Mouse (Mus musculus): Measurements from ENCODE around the gene Ncapd2.
A peak's percentile ranks its signal among the peaks of the same experiment; 100 is the strongest.
"Not testable (repeated sequence)": the region's sequence is repeated elsewhere in the genome, so short reads cannot be mapped to it uniquely, and the experiment has no call there.

Ncapd2 gene

DNA sequence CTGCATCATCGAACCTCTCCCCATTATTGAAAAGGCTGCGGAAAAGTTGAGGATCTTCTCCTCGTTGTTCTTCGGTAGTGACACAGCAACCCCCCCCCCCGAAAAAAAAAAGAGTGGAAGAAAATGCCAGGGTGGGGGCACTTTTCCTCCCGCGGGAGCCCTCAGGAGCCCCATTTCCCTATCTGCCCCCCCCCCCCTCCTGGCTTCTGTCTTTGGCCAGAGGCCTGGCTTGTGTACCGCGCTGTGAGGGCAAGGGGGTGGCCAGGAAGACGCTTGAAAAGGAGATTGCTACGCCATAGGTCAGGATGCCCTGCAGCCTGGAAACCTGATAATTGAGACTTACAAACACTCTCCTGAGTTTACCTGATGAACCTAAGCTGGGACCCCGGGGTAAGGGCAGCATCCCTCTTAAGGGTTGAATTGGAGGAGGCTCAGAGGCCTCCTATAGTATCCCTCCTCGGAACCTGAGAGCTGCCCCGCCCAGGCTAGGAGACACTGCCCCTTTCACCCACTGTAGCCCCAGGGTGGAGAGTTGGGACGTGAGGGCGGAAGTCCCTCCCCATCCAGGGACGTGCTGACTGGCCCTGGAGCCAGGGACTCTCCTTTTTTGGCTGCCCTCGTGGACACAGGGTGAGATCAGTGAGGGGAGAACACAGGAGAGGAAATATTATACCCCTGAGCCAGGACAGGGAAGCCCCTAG lies 25.3 kb downstream of the Ncapd2 start, which contains the start of gene Gapdh:
Gene Gapdh (minus strand): TSS at position 417 of the 701 bp plus-strand sequence.
- no peak for DNase-seq (ENCODE audit: extremely low read depth, low read depth, low spot score)

DNA sequence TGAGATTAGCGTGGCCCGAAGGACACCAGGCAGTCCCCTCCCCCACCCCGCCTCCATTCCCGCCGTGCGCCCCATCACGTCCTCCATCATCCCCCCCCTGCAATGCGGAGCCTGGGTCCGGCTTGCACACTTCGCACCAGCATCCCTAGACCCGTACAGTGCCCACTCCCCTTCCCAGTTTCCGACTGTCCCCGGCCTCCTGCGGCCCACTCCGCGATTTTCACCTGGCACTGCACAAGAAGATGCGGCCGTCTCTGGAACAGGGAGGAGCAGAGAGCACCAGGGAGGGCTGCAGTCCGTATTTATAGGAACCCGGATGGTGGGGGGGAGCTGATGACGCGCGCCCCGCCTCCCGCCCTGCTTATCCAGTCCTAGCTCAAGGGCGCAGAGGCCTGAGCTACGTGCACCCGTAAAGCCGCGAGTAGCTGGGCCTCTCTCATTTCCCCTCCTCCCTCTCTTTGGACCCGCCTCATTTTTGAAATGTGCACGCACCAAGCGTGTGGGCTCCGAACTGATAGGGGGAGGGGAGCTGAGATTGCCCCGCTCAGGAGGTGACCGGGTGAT lies 26.1 kb downstream of the Ncapd2 start:
- peak; percentile 56 for DNase-seq (ENCODE audit: extremely low read depth, low read depth, low spot score)

DNA sequence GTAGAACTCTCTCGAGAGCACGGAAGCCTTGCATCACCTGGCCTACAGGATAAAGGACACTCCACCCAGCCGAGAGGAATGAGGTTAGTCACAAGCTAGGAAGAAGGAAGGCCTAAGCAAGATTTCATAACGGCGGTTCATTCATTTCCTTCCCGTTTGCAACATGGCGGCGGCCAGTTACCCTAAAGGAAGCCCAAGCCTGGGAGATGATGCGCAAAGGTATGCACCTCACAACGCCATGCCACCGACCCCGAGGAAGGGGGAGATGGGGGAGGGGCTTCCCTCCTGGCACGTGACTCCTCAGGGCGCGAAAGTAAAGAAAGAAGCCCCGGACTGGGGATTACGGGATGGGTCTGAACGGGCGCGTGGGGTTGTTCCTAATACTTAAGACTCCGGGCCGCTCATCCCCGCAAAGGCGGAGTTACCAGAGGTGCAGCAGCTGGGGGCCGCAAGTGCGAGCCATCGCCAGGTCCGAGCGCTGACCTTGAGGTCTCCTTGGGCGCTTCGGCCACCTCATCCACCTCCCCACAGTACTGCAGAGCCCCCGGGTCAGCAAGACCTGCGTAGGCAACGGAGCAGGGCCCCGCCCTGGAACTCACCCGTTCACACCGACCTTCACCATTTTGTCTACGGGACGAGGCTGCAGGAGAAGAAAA lies 26.7 kb downstream of the Ncapd2 start:
- no peak for DNase-seq (ENCODE audit: extremely low read depth, low read depth, low spot score)

DNA sequence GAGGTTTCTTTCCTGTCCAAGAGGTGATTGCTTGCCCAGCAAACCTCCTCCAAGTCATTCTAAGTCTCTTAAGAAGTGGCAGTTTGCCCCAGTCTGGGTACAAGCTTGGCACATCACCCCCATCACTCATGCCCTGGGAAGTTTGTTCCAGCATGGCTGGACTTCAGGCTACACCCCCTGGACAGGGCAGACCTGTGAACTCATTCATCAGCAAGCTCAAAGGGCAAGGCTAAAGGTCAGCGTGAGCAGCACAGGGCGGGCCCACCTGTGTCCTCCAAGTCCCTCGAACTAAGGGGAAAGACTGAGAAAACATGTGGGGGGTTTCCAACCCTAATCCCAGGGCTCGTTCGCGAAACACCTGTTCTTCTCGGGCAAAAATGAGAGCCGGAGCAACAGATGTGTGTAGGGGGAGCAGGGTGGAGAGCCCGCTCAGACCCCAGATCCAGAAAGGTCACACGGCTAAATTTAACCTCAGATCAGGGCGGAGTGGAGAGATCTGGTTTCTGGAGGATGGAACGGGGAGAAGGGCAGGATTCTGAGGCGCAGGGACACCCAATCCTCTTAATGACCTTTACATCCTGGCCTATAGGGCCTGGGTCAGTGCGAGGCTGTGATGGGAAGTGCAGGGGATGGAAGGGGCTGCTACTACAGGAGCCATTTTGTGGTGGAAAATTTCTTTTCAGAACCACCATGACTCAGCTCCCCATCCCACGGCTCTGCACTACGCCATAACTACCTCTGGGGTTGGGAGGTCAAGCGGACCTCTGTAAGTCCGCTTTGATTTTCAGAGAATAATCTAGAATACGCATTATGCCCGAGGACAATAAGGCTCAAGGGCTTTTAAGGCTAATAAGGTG lies 27.5 kb downstream of the Ncapd2 start:
- DNase-seq (ENCODE audit: extremely low read depth, low read depth, low spot score): no peak

DNA sequence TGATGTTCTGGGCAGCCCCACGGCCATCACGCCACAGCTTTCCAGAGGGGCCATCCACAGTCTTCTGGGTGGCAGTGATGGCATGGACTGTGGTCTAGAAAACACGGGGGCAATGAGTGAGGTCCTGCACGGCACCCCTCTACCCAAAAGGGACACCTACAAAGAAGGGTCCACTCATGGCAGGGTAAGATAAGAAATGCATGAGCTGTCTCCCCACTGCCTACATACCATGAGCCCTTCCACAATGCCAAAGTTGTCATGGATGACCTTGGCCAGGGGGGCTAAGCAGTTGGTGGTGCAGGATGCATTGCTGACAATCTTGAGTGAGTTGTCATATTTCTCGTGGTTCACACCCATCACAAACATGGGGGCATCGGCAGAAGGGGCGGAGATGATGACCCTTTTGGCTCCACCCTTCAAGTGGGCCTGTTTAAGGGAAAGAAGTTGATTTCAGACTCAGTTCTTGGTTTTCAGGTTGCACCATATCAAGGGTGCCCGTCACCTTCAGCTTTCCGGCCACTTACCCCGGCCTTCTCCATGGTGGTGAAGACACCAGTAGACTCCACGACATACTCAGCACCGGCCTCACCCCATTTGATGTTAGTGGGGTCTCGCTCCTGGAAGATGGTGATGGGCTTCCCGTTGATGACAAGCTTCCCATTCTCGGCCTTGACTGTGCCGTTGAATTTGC lies 28.7 kb downstream of the Ncapd2 start:
- not testable (repeated sequence) for DNase-seq (ENCODE audit: extremely low read depth, low read depth, low spot score)

DNA sequence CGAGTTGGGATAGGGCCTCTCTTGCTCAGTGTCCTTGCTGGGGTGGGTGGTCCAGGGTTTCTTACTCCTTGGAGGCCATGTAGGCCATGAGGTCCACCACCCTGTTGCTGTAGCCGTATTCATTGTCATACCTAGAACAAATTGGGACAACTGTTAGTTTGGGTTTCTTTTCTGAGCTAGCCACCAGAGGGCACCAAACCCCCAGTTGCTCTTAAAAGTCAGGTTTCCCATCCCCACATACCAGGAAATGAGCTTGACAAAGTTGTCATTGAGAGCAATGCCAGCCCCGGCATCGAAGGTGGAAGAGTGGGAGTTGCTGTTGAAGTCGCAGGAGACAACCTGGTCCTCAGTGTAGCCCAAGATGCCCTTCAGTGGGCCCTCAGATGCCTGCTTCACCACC lies 29.5 kb downstream of the Ncapd2 start:
- not testable (repeated sequence) for DNase-seq (ENCODE audit: extremely low read depth, low read depth, low spot score)

DNA sequence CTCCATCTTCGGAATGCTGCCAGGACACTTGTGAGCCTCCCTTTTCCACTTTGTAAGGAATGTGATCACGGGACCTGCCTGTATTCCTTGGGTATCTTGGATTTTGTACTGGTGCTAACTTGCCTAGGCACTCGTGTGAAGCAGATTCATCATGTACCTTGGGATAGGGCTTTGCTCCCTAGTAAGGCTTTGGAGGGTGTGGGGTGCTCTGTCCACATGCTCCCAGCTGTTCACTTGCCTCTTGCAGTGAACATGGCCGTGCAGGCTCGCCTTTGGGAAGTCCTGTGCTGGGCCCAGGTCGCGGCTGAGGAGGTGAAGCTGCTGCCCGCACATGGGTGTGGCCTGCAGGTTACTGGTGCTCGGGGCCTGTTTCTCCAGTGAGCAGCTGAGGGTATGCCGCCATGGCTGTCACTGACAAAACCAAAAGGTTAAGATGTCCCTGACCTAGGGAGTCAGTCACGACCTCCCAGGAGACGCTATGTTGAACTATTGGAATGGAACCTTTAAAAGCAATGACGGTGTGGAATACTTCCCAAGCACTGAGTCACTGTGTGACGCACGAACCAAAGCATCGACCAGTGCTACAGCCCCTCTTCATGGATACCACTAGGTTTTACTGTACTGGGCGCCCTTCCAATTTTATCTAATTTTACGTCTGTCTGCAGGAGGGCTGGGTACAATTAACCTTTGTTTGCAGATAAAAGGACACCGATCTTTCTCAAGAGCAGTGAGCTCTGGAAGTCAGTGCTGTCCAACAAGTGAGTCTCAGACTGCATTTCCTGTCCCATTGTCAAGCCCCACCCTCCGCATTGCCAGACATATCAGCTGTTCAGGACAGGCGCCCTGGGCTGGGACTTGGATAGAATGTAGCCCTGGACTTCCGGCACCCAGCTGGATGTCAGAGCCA lies 30.4 kb downstream of the Ncapd2 start:
- no peak for DNase-seq (ENCODE audit: extremely low read depth, low read depth, low spot score)

DNA sequence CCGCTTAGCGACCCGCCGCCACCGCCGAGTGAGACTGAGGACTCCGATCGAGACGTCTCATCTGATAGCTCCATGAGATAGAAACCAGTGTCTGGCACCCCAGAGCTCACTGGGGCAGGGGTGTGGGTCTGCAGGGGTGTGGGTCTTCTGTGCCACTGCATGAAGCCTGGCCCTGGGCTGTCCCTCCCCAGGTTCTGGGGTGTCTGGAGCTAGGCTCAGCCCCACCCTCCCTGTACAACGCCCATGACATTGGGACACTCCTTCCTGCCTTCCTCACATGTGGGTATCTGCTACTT lies 31.0 kb downstream of the Ncapd2 start:
- no peak for DNase-seq (ENCODE audit: extremely low read depth, low read depth, low spot score)

DNA sequence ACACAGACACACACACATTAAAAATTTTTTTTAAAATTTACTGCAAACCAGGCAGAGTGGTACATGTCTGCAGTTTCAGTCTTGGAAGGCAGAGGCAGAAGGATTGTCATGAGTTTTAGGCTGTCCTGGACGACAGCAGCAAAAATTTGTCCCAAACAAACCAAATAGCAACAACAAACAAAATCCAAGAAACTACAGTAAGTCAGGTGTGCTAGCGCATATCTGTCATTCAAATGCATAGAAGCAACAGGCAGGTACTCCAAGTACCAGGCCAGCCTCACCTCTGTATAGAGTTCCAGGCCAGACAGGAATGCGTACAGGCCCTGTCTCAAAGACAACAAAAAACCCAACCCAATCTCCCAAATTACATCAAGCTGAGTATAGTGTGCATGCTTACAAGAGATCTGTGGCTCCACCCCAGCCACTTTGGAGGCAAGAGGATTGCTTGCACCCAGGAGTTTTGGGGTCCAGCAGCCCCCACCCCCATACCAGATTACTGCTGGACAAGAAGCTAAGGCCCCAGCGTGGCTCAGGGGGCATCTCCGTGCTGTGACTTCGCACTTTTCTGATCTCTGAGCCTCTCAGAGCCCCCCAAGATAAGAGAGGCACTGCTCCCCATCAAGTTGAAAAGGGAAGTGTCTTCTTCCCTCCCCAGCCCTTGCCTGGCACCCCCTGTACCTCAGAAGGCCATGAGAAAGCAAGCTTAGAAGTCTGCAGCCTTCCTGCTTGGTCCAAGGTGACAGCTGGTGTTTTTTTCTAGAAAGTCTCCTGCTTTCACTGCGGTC lies 31.5 kb downstream of the Ncapd2 start:
- DNase-seq (ENCODE audit: extremely low read depth, low read depth, low spot score): no peak

DNA sequence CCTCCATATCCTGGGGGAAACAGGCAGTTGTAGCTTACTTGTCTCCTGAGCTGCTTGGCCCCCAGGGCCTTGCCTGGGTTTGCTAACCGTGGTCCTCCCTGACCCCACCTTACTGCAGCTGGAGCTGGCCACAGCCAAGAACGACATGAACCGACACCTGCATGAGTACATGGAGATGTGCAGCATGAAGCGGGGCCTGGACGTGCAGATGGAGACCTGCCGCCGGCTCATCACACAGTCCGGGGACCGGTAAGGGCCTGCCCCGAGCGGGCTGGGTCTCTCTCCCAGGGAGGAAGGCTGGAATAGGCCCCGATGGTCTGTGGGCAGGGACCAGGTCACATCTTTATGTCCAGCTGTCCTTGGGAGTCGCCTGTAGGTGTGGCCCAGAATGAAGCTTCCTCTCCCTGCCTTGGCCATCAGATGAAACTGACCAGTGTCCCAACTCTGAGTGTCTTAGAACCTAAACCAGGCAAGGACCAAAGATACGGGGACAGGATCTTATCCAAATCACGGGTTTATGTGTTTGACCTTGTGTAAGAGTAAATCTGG lies 32.5 kb downstream of the Ncapd2 start:
- DNase-seq (ENCODE audit: extremely low read depth, low read depth, low spot score): no peak

DNA sequence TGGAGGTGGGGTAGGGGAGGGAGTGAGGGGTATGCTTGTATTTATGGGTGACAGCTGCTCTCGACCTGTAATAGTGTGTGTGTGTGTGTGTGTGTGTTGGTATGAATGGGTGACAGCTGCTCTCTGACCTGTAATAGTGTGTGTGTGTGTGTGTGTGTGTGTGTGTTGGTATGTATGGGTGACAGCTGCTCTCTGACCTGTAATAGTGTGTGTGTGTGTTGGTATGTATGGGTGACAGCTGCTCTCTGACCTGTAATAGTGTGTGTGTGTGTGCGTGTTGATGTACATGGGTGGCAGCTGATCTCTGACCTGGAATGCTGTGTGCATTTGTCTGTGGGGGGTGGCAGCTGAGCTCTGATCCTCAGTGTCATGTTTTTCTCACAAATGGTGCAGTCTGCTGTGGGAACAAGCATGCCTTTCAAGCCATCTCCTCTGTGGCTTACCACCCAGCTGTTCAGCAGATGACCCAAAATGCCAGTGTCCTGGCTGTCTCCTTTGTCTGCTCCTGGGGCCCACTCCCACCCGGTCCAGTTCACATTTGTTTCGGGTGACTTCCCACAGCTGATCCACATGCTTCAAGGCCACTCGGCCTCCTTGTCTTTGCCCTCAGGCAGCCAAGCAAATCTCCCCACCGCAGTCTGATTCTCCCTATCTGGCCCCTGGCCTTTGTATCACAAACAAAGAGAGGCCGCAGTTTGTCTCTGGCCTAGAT lies 34.4 kb downstream of the Ncapd2 start:
- DNase-seq (ENCODE audit: extremely low read depth, low read depth, low spot score): no peak

DNA sequence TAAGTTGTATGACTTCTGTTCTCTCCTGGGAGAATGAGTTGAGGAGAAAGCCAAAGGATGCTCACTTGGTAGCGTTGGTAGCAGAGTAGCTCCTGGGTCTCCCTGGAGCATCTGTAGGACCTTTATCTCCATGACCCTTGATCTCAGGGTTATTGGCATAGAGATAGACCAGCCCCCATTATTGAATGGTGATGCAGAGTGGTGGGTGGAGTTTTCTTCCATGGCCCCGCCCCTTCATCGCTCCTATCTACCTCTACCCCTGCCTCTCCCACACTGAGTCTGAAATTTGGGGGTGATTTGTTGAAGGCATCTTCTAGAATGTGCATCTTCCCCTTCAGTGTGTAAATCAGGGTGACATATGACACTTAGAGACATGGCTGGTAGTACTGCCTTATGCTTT lies 35.0 kb downstream of the Ncapd2 start:
- no peak for DNase-seq (ENCODE audit: extremely low read depth, low read depth, low spot score)

DNA sequence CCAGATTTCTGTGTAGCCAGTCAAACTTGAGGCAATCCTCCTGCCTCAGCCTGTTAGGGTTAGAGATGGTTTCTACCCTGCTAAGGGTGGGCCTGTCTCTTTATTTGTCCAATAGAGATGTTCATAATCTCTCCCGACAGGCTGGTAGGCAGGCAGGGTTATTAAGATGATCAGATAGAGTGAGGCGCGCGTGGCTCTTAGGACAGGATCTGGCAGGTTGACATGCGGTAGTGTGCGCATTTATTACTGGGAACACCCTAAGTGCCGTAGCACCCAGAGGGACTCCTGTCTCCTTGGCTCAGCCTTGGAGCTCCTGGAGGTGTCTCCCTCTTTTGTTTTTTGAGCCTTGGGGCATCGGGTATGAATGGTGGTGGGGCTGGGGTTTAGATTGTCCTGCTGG lies 36.2 kb downstream of the Ncapd2 start:
- DNase-seq (ENCODE audit: extremely low read depth, low read depth, low spot score): no peak

DNA sequence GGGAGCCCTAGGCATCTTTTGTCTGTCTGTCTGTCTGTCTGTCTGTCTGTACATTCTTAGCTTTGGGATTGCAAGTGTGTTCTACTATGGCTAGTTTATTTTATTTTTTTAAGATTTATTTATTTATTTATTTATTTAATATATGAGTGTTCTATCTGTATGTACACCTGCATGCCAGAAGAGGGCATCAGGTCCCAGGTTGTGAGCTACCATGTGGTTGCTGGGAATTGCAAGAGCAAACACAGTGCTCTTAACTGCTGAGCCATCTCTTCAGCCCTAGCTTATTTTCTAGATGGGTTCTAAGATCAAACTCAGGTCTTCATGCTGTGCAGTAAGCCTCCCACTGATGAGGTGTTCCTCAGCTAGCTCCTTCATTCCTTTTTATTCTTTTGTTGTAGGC lies 37.0 kb downstream of the Ncapd2 start:
- no peak for DNase-seq (ENCODE audit: extremely low read depth, low read depth, low spot score)

DNA sequence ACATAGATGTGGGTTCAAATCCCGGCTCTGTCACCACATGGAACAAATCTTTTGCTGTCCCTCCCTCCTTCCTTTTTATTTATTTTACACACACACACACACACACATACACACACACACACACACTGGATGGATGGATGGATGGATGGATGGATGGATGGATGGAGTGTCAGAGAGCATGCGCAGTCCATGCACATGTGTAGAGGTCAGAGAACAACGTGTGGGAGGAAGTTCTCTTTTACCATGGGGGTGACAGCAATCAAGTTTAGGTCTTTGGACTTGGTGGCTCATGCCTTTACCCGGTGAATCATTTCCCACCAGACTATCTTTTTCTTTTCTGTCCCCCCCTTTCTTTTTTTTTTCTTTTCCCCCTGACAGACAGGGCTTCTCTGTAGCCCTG lies 37.8 kb downstream of the Ncapd2 start:
- no peak for DNase-seq (ENCODE audit: extremely low read depth, low read depth, low spot score)

DNA sequence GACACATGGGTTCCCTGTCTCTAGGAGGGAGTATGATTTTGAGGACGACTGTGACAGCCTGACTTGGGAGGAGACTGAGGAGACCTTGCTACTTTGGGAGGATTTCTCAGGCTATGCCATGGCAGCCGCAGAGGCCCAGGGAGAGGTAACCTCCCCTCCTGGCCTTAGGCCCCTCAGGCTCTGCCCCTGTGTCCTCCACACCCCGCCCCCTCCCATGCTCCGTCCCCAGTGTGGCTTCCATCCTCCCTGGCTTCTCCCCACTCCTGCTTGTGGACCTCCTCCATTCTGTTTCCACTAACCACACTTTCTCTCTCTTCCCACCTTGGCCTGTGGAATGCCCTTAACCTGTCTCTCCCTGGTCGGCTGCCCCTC lies 38.5 kb downstream of the Ncapd2 start:
- DNase-seq (ENCODE audit: extremely low read depth, low read depth, low spot score): no peak

DNA sequence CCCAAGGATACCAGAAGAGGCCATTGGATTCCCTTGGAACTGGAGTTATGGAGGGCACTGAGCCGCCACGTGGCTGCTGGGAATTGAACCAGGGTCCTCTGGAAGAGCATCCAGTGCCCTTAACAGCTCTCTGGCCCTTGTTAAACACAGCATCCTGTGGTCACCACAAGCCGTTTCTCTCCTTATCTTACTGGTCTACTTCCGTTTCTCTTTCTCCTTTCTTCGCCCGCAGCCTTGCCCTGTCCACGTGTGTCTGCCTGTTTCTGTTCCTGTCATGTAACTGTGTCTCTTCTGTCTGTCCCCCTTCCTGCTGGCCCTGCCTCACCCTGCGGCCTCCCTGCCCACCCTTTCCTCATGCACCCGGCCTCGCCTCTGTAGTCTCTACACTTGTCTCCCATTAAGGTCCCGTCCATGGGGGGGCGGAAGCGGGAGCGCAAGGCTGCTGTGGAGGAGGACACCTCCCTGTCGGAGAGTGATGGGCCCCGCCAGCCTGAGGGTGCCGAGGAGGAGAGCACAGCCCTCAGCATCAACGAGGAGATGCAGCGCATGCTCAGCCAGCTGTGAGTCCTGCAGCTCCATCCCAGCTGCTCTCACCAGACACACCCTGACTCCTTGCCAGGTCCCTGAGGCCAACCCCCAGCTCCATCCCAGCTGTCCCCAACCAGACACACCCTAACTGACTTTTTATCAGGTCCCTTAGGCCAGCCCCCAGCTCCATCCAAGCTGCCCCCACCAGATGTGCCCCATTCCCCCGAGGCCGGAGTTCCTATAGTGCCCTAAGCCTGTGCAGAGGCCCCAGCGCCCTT lies 39.1 kb downstream of the Ncapd2 start:
- no peak for DNase-seq (ENCODE audit: extremely low read depth, low read depth, low spot score)

DNA sequence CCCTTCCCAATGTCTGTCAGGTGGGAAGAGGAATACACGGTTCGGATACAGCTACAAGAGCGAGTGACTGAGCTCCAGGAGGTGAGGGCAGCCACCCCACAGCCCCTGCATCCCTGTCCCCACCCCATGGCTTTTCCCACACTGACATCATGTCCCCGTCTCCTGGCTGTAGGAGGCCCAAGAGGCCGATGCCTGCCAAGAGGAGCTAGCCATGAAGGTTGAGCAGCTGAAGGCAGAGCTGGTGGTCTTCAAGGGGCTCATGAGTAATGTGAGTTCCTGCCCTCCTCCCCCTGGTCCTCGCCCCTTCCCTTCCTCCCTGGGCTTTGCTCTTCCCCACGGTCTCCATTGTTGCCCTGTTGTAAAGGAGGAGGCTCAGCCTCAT lies 41.9 kb downstream of the Ncapd2 start:
- no peak for DNase-seq (ENCODE audit: extremely low read depth, low read depth, low spot score)

Data from fat pad, adult 2 months (tissue).